Mouse (Mus musculus) brain, embryonic 14.5 days (tissue): Measurements from ENCODE around the gene Spink4.

Source experiments
- CTCF ChIP-seq: fragments of 200-500 bp; IDR thresholded peaks from 2 replicates; pipeline ENCODE4 v1.5.1; 2012; ENCODE audit warnings: inconsistent platforms, mild to moderate bottlenecking, moderate library complexity, borderline replicate concordance; ENCODE audit not compliant: insufficient read depth, insufficient read length; ENCODE audit errors: extremely low read depth
- POLR2A ChIP-seq: fragments of 200-500 bp; IDR thresholded peaks from 2 replicates; pipeline ENCODE4 v1.6.1; 2012; ENCODE audit warnings: mild to moderate bottlenecking, inconsistent platforms, borderline replicate concordance; ENCODE audit not compliant: poor library complexity, insufficient read depth, insufficient read length, severe bottlenecking; ENCODE audit errors: extremely low read depth

GRCm38 (mm10) chr4:40906298-40906697, 13.6 kb upstream of the Spink4 start:
- no peak for TF ChIP-seq CTCF
- TF ChIP-seq POLR2A, result no peak
